Mouse (Mus musculus): Measurements from ENCODE around the gene Ttyh3. TPM values are rescaled to one million over a fixed set of nuclear protein-coding genes. Genes with fewer than 3 reads are reported as not detected.

Gene Ttyh3
- 42.5 and 42.8 TPM in 2 replicates for polyA plus RNA-seq (2014; fragmentation: Nextera tagmentation; extraction: Ambion mirVana)

- Histone ChIP-seq H3K27ac (replicated peaks; ENCODE audit: low read depth, low read length) (peak within 1 kb of the TSS; percentile 78), H3K4me2 (ENCODE audit: low read depth, low read length) (peak within 1 kb of the TSS; percentile 91), H3K27me3 (ENCODE audit: control insufficient read depth, insufficient read depth, low read length) (no peaks in the 10 kb centered on the region), H3K9me3 (replicated peaks; ENCODE audit: control insufficient read depth, low read length) (no peaks in the 10 kb centered on the region), H3K4me1 (ENCODE audit: control insufficient read depth, insufficient read depth, low read length) (peaks cover 9% of the 10 kb centered on the region), H3K36me3 (replicated peaks; ENCODE audit: control insufficient read depth, insufficient read depth, low read depth, low read length) (peaks cover 10% of the 10 kb centered on the region), H3K9ac (replicated peaks; ENCODE audit: low read length) (peak within 1 kb of the TSS; percentile 97), H3K4me3 (ENCODE audit: low read depth, low read length) (peak within 1 kb of the TSS; percentile 77)
- 0% methylated on average over 39 of the region's 62 CpGs for WGBS
- no peak; the same call in 1 of the 2 replicates for ATAC-seq (replicated peaks; ENCODE audit: insufficient number of reproducible peaks, low FRiP score, low TSS enrichment, low read depth)
- no peak for DNase-seq (ENCODE audit: low spot score)
Observed at GRCm38 (mm10) chr5:140648519-140649100, at the start of gene Ttyh3. TSS of gene Ttyh3 (minus strand) at chr5:140649031.

DNA sequence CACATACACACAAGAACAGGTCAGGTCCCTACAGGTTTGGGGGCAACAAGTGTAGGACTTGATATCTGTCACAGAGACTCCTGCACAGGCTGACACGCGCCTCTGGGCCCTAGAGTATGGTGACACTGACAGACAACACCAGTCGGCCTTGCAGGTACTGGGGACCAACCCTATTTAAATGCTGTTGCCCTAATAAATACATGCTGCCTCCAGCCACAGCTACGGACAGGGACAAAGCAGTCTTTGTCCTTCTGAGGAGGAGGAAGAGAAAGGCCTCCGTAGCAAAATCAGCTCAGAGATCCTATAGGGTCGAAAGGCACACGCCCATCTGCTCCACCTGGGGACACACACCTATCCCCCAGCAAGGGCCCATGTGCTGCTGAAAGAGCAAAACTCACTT, 47.2 kb upstream of the Ttyh3 start:
- no peaks in the 10 kb centered on the region for H3K4me1 ChIP-seq (ENCODE audit: control insufficient read depth, insufficient read depth, low read length)
- DNase-seq (ENCODE audit: low spot score) (no peak), ATAC-seq (replicated peaks; ENCODE audit: insufficient number of reproducible peaks, low FRiP score, low TSS enrichment, low read depth) (no peak)
- H3K9ac ChIP-seq (replicated peaks; ENCODE audit: low read length), result no peak overlapping the region
- no peaks in the 10 kb centered on the region for H3K27me3 ChIP-seq (ENCODE audit: control insufficient read depth, insufficient read depth, low read length)
- no peaks in the 10 kb centered on the region for H3K9me3 ChIP-seq (replicated peaks; ENCODE audit: control insufficient read depth, low read length)
- H3K27ac ChIP-seq (replicated peaks; ENCODE audit: low read depth, low read length), result no peak overlapping the region
- no peak overlapping the region for H3K4me2 ChIP-seq (ENCODE audit: low read depth, low read length)
- peaks cover 3% of the 10 kb centered on the region; the same call in 1 of the 2 replicates for H3K36me3 ChIP-seq (replicated peaks; ENCODE audit: control insufficient read depth, insufficient read depth, low read depth, low read length)
- WGBS, result 68% methylated on average over 7 of the region's 7 CpGs
- no peak overlapping the region for H3K4me3 ChIP-seq (ENCODE audit: low read depth, low read length)

- no peak overlapping the region for H3K27ac ChIP-seq (replicated peaks; ENCODE audit: low read depth, low read length)
- WGBS, result 82% methylated on average over 3 of the region's 3 CpGs
- H3K4me3 ChIP-seq (ENCODE audit: low read depth, low read length), result no peak overlapping the region
- H3K9me3 ChIP-seq (replicated peaks; ENCODE audit: control insufficient read depth, low read length), result no peaks in the 10 kb centered on the region
- peaks cover 9% of the 10 kb centered on the region for H3K36me3 ChIP-seq (replicated peaks; ENCODE audit: control insufficient read depth, insufficient read depth, low read depth, low read length)
- no peak overlapping the region for H3K4me2 ChIP-seq (ENCODE audit: low read depth, low read length)
- DNase-seq (ENCODE audit: low spot score), result no peak
- no peaks in the 10 kb centered on the region for H3K27me3 ChIP-seq (ENCODE audit: control insufficient read depth, insufficient read depth, low read length)
- H3K4me1 ChIP-seq (ENCODE audit: control insufficient read depth, insufficient read depth, low read length), result no peaks in the 10 kb centered on the region
- no peak overlapping the region for H3K9ac ChIP-seq (replicated peaks; ENCODE audit: low read length)
- ATAC-seq (replicated peaks; ENCODE audit: insufficient number of reproducible peaks, low FRiP score, low TSS enrichment, low read depth), result no peak
Observed at GRCm38 (mm10) chr5:140688434-140688833, 39.6 kb upstream of the Ttyh3 start.

GRCm38 (mm10) chr5:140684343-140685148, 35.7 kb upstream of the Ttyh3 start:
- Histone ChIP-seq H3K36me3 (replicated peaks; ENCODE audit: control insufficient read depth, insufficient read depth, low read depth, low read length) (peaks cover 3% of the 10 kb centered on the region; the same call in 1 of the 2 replicates), H3K4me2 (ENCODE audit: low read depth, low read length) (no peak overlapping the region), H3K9ac (replicated peaks; ENCODE audit: low read length) (no peak overlapping the region), H3K9me3 (replicated peaks; ENCODE audit: control insufficient read depth, low read length) (no peaks in the 10 kb centered on the region), H3K27ac (replicated peaks; ENCODE audit: low read depth, low read length) (no peak overlapping the region), H3K4me1 (ENCODE audit: control insufficient read depth, insufficient read depth, low read length) (no peaks in the 10 kb centered on the region), H3K27me3 (ENCODE audit: control insufficient read depth, insufficient read depth, low read length) (no peaks in the 10 kb centered on the region), H3K4me3 (ENCODE audit: low read depth, low read length) (no peak overlapping the region)
- ATAC-seq (replicated peaks; ENCODE audit: insufficient number of reproducible peaks, low FRiP score, low TSS enrichment, low read depth), result no peak
- DNase-seq (ENCODE audit: low spot score), result peak; percentile 73
- WGBS, result 65% methylated on average over 16 of the region's 16 CpGs

DNA sequence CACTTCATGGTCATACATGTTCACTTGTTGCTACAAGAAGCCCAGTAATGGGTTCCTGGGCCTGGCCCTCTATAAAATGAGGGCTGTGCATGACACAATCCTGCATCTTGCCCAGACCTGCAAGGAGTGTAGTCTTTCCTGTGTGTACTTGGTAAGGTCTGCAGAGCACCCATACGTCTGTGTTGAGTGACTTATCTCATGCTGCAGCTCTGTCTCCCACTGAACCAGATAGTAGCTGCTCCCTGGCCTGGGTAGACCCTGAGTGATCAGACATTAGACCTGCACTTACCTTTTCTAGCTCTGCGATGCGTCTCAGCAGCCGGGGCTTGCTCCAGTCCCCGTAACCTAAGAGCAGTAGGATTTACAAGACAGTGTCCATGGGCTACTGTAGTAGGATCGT, 33.3 kb upstream of the Ttyh3 start:
- H3K9me3 ChIP-seq (replicated peaks; ENCODE audit: control insufficient read depth, low read length), result no peaks in the 10 kb centered on the region
- no peaks in the 10 kb centered on the region for H3K4me1 ChIP-seq (ENCODE audit: control insufficient read depth, insufficient read depth, low read length)
- no peak overlapping the region for H3K4me2 ChIP-seq (ENCODE audit: low read depth, low read length)
- ATAC-seq (replicated peaks; ENCODE audit: insufficient number of reproducible peaks, low FRiP score, low TSS enrichment, low read depth) (no peak), DNase-seq (ENCODE audit: low spot score) (no peak)
- H3K9ac ChIP-seq (replicated peaks; ENCODE audit: low read length), result no peak overlapping the region
- no peak overlapping the region for H3K4me3 ChIP-seq (ENCODE audit: low read depth, low read length)
- H3K27ac ChIP-seq (replicated peaks; ENCODE audit: low read depth, low read length), result no peak overlapping the region
- WGBS, result 91% methylated on average over 6 of the region's 6 CpGs
- H3K36me3 ChIP-seq (replicated peaks; ENCODE audit: control insufficient read depth, insufficient read depth, low read depth, low read length), result no peaks in the 10 kb centered on the region
- no peaks in the 10 kb centered on the region for H3K27me3 ChIP-seq (ENCODE audit: control insufficient read depth, insufficient read depth, low read length)

DNA sequence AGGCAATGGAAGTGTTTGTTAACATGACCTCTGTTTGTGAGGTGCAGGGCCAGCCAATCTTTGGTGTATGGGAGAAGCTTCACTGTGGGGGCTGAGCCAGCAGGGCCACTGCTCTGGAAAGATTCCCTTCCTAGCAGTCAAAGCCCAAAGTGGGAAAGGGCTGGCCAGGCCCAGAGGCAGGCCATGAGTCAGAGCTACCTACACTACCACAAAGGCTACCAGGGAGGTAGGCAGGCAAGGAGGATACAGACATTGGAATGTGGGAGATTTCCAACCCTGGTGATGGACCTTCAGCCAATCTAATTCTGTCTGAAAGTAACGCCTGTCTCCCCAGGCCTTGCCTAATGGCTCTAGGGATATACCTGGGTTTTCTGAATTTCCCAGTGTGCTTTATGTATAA, 32.1 kb upstream of the Ttyh3 start:
- Histone ChIP-seq H3K36me3 (replicated peaks; ENCODE audit: control insufficient read depth, insufficient read depth, low read depth, low read length) (no peaks in the 10 kb centered on the region), H3K27ac (replicated peaks; ENCODE audit: low read depth, low read length) (no peak overlapping the region), H3K4me2 (ENCODE audit: low read depth, low read length) (no peak overlapping the region), H3K4me1 (ENCODE audit: control insufficient read depth, insufficient read depth, low read length) (no peaks in the 10 kb centered on the region), H3K9me3 (replicated peaks; ENCODE audit: control insufficient read depth, low read length) (no peaks in the 10 kb centered on the region), H3K27me3 (ENCODE audit: control insufficient read depth, insufficient read depth, low read length) (no peaks in the 10 kb centered on the region), H3K9ac (replicated peaks; ENCODE audit: low read length) (no peak overlapping the region), H3K4me3 (ENCODE audit: low read depth, low read length) (no peak overlapping the region)
- DNase-seq (ENCODE audit: low spot score), result no peak
- WGBS, result 85% methylated on average over 1 of the region's 1 CpGs
- ATAC-seq (replicated peaks; ENCODE audit: insufficient number of reproducible peaks, low FRiP score, low TSS enrichment, low read depth), result no peak

DNA sequence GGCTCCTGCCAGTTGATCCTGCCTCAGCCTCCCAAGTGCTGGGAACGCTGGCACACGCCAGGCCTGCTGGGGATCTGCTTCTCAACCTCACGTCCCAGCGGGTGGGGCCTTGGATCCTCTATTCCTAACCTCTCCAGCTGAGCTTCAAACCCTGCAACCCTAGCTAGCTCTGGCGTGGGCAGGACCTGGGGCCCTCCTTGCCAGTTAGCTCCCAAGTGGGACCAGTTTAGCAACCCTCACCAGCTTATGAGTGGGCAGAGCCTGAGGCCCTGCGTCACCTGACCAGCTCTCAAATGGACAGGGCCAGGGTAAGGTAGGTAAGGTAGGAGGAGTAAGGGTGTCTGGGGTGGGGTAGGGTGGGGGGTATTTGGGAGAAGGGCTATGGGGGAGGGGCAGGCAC, 31.2 kb upstream of the Ttyh3 start:
- Histone ChIP-seq H3K36me3 (replicated peaks; ENCODE audit: control insufficient read depth, insufficient read depth, low read depth, low read length) (no peaks in the 10 kb centered on the region), H3K9ac (replicated peaks; ENCODE audit: low read length) (no peak overlapping the region), H3K4me3 (ENCODE audit: low read depth, low read length) (no peak overlapping the region), H3K27me3 (ENCODE audit: control insufficient read depth, insufficient read depth, low read length) (no peaks in the 10 kb centered on the region), H3K9me3 (replicated peaks; ENCODE audit: control insufficient read depth, low read length) (no peaks in the 10 kb centered on the region), H3K27ac (replicated peaks; ENCODE audit: low read depth, low read length) (no peak overlapping the region), H3K4me1 (ENCODE audit: control insufficient read depth, insufficient read depth, low read length) (no peaks in the 10 kb centered on the region), H3K4me2 (ENCODE audit: low read depth, low read length) (no peak overlapping the region)
- 85% methylated on average over 6 of the region's 6 CpGs for WGBS
- ATAC-seq (replicated peaks; ENCODE audit: insufficient number of reproducible peaks, low FRiP score, low TSS enrichment, low read depth) (no peak), DNase-seq (ENCODE audit: low spot score) (no peak)

DNA sequence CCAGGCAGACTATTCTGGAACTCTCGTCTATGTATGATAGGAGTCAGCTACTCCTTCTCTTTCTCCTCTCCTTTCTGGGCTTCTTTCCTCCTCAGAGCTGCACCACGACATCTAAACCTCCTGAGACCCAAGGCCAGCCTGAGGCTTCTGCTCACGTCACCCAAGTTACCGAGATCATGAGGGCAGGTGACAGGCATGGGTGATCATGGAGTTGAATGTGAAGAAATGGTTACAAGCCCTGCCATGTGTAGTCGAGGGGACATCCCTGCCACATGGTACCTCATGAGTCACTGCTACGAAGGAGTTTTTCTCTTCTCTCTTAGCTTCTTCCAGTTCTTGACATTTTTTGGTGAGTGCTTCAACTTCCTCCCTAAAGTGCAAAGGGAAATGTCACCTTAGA, 28.3 kb upstream of the Ttyh3 start:
- H3K9ac ChIP-seq (replicated peaks; ENCODE audit: low read length), result no peak overlapping the region
- no peaks in the 10 kb centered on the region for H3K9me3 ChIP-seq (replicated peaks; ENCODE audit: control insufficient read depth, low read length)
- H3K27ac ChIP-seq (replicated peaks; ENCODE audit: low read depth, low read length), result no peak overlapping the region
- H3K4me2 ChIP-seq (ENCODE audit: low read depth, low read length), result no peak overlapping the region
- no peaks in the 10 kb centered on the region for H3K36me3 ChIP-seq (replicated peaks; ENCODE audit: control insufficient read depth, insufficient read depth, low read depth, low read length)
- ATAC-seq (replicated peaks; ENCODE audit: insufficient number of reproducible peaks, low FRiP score, low TSS enrichment, low read depth) (no peak), DNase-seq (ENCODE audit: low spot score) (no peak)
- H3K4me1 ChIP-seq (ENCODE audit: control insufficient read depth, insufficient read depth, low read length), result no peaks in the 10 kb centered on the region
- H3K27me3 ChIP-seq (ENCODE audit: control insufficient read depth, insufficient read depth, low read length), result no peaks in the 10 kb centered on the region
- no peak overlapping the region for H3K4me3 ChIP-seq (ENCODE audit: low read depth, low read length)
- WGBS, result 86% methylated on average over 6 of the region's 6 CpGs

Measured in embryonic facial prominence, embryonic 11.5 days (tissue).